In the genomic region with DNA sequence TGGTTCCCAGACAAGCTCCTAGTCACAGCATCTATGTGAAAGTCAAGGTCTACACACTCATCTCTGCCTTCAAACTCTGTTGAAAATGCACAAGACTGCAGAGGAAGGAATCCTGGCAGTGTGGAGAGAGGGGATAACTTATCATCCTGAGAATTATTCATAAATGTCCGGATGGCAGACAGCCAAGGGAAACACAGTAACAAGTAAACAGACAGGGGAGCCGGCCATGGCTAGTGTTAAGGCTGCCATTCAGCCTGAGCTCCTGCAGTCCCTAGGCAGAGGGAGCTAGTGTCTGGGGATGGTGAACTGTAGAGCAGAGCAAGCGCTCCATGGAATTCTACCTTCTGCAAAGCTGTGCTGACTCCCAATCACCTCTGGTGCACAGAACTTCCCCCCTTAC, we compare ENCODE assay signal across 12 mouse cellular contexts.
DNase-seq lines count a peak whose midpoint lies in the region; ATAC-seq and TF ChIP-seq lines count a peak whose summit lies in the region.
"Had no signal": no experiment of that assay in that cellular context is flagged by ENCODE, and none has a peak within 500 bp of the region (broad histone marks: within the 10 kb centered on the region; RNA-seq: fewer than 3 reads in every experiment).

No protein-coding gene starts in this region.

- H3K9me3 ChIP-seq in liver, embryonic 16.5 days (replicated peaks; ENCODE audit: control insufficient read depth, low read length) = no peaks in the 10 kb centered on the region
- H3K9me3 ChIP-seq: midbrain, embryonic 12.5 days had no signal

- DNase-seq in kidney, adult 2 months = peak; percentile 46
- DNase-seq in kidney, adult 18-20 months = no peak
- DNase-seq in adrenal gland, adult (ENCODE audit: inconsistent age in 2 of 2, low spot score in 1 of 2) = peak; percentile 66 to 93
- peak; percentile 38 to 58 for DNase-seq in heart, postnatal 10 days
- DNase-seq in spleen, postnatal 36 days (ENCODE audit: low spot score in 2 of 2) = no peak
- DNase-seq in Muller cell, postnatal 12 days (ENCODE audit: inconsistent ontology term) = no peak
- DNase-seq in cerebellum, postnatal 36 days = no peak
- DNase-seq: cerebellum, postnatal 14 days had no signal

- ATAC-seq in liver, embryonic 16.5 days (ENCODE audit: low read depth) = 0 out of 2 replicates have a peak, but pooled peaks have one; percentile 6
- ATAC-seq: activated CD4-positive, CD25-positive, alpha-beta regulatory T cell, adult 4 months had no signal

- TF ChIP-seq CTCF in kidney, adult 2 months (conservative IDR thresholded peaks at IDR 0.05; ENCODE audit: insufficient read depth, insufficient read length, low read depth, low read length) = no peak

- no peak for TF ChIP-seq POLR2A in kidney, adult 2 months (IDR thresholded peaks at IDR 0.05; ENCODE audit: low read depth, low read length)

- intact Hi-C loops in heart, postnatal 10 days (cut with DNase I) = no loop called here

- no peak overlapping the region for H3K27ac ChIP-seq in kidney, adult 2 months (ENCODE audit: insufficient read depth, low read depth, low read length)
- H3K27ac ChIP-seq in liver, embryonic 16.5 days (ENCODE audit: low read length) = no peak overlapping the region
- H3K27ac ChIP-seq: heart, adult 2 months; midbrain, embryonic 12.5 days had no signal

- no peaks in the 10 kb centered on the region for H3K36me3 ChIP-seq in kidney, adult 2 months (ENCODE audit: control insufficient read depth, insufficient read depth, low read length)
- H3K36me3 ChIP-seq in liver, embryonic 16.5 days (ENCODE audit: control insufficient read depth, insufficient read depth) = no peaks in the 10 kb centered on the region
- H3K36me3 ChIP-seq: midbrain, embryonic 12.5 days had no signal

- 37% methylated on average over 3 of the region's 3 CpGs for WGBS in kidney, adult 2 months
- WGBS in liver, embryonic 16.5 days (ENCODE audit: insufficient replicate concordance) = 40% methylated on average over 3 of the region's 3 CpGs

- no peak overlapping the region for H3K9ac ChIP-seq in liver, embryonic 16.5 days (ENCODE audit: low read depth, low read length)
- H3K9ac ChIP-seq: midbrain, embryonic 12.5 days had no signal

- no peak overlapping the region for H3K4me3 ChIP-seq in kidney, adult 2 months (ENCODE audit: insufficient read depth, low read depth, low read length)
- no peak overlapping the region for H3K4me3 ChIP-seq in liver, embryonic 16.5 days (ENCODE audit: low read depth, low read length)
- H3K4me3 ChIP-seq: heart, adult 2 months; midbrain, embryonic 12.5 days had no signal

- H3K4me2 ChIP-seq in liver, embryonic 16.5 days (ENCODE audit: low read depth, low read length) = no peak overlapping the region
- H3K4me2 ChIP-seq: midbrain, embryonic 12.5 days had no signal

- no peaks in the 10 kb centered on the region for H3K27me3 ChIP-seq in kidney, adult 2 months (replicated peaks; ENCODE audit: control insufficient read depth, insufficient read depth, low read length)
- no peaks in the 10 kb centered on the region for H3K27me3 ChIP-seq in liver, embryonic 16.5 days (ENCODE audit: control insufficient read depth, insufficient read depth, low read depth, low read length)
- H3K27me3 ChIP-seq: midbrain, embryonic 12.5 days had no signal

- H3K4me1 ChIP-seq in kidney, adult 2 months (ENCODE audit: control insufficient read depth, insufficient read depth, low read length) = no peaks in the 10 kb centered on the region
- no peaks in the 10 kb centered on the region; the same call in none of the 2 replicates for H3K4me1 ChIP-seq in liver, embryonic 16.5 days (ENCODE audit: control insufficient read depth, low read depth, low read length)
- H3K4me1 ChIP-seq: midbrain, embryonic 12.5 days had no signal

Comparison
In these comparisons a context has a peak if more than half of its experiments do, and no peak if none do; other contexts are left out.
1. DNase-seq: peak in kidney, adult 2 months (single experiment), adrenal gland, adult (2 of 2) and heart, postnatal 10 days (2 of 2); none in kidney, adult 18-20 months (single experiment), spleen, postnatal 36 days (0 of 2), Muller cell, postnatal 12 days (single experiment) and cerebellum, postnatal 36 days (0 of 2).